Mouse (Mus musculus): ENCODE measurements around the gene Rbm20. TPM values are rescaled to one million over a fixed set of nuclear protein-coding genes. Genes with fewer than 3 reads are reported as not detected.
A peak's percentile ranks its signal among the peaks of the same experiment; 100 is the strongest.

The Rbm20 gene
- total RNA-seq, 2 experiments from 2014 or later = 75.3 to 75.4 TPM

DNA sequence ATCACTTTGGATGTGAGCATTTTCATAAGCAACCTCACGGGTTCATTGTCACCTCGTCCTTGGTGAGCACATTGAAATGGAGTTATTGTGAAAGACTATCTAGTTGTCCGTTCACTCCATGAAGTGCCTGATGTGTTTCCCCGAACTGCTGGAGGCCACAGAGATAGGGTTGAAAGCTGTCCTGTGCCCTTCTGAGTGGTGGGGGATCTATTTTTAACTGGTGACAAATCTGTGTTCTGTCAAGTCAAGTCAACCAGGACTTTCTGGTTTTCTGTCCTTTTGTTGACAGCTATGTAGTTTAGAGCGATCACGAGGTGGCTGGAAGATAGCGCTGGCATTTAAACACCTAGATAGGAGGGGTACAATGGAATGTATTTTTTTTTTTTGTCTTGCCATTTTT, 39.4 kb downstream of the Rbm20 start:
- DNase-seq (ENCODE audit: low spot score) = no peak

DNA sequence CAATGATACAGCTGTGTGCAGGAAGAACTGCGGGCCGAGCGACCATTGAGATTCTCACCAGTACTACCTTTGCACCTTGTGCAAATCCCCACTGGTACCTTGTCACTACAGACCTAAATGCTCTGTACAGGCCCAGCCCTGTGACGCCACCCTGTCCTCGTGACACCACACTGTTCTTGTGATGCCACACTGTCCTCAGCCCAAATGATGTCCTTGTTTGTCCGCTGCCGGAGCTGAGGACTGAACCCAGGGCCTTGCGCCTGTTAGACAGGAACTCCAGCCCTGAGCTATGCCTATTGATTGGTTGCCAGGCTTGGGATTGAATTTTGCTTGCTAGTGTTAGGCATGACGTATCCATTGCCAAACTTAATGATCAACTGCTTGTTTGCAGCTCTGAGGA, 40.3 kb downstream of the Rbm20 start:
- DNase-seq (ENCODE audit: low spot score) = no peak

DNA sequence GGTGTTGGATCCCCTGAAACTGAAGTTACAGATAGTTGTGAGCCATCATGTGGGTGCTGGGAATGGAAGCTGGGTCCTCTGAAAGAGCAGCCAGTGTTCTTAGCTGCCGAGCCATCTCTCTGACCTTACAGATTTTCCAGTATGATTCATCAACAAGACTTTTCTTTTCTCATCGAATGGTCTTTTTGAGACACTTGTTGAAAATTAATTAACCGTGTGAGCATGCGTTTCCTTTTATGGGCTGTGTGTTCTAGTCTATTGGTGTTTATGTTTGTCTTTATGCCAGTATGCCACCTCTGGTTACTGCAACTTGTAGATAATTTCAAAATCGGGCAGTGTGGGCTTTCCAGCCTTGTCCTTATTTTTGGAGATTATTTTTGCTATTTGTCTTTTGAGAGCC, 45.1 kb downstream of the Rbm20 start:
- DNase-seq (ENCODE audit: low spot score) = no peak

DNA sequence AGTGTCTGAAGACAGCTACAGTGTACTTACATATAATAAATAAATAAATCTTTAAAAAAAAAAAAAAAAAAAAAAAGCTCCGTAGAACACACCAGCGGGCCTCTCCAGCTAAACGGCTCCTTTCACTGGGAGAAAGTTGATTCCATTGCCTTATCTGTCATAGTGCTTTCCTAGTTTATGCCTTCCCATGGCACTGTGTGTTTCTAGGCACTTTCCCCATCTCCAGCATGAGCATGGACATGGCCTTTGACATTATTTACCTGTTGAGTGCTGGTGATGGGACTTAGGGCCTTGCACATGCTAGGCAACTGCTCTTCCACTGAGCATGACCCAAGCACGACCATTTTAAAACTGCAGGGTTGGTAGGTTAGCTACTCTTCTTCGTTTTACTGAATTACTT, 46.9 kb downstream of the Rbm20 start:
- no peak for DNase-seq (ENCODE audit: low spot score)

DNA sequence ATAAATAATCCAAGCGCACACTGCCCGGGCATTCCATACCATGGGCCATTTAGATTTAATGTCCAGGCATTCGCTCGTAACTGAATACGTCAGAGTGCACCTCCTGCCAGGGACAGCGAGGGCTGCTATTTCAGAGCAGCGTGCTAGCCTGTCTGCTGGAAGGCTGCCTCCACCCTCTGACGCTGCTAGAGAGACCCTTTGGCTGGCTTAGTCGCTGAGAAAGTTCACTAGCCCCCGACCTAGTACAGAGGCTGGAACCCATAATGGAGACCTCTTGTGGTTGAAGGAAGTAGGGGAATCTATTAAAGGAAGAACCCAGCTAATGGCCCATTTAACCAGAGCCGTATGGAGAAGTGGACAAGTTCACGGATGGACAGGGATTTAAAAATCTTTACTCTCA, 49.2 kb downstream of the Rbm20 start:
- DNase-seq (ENCODE audit: low spot score) = peak; percentile 84

DNA sequence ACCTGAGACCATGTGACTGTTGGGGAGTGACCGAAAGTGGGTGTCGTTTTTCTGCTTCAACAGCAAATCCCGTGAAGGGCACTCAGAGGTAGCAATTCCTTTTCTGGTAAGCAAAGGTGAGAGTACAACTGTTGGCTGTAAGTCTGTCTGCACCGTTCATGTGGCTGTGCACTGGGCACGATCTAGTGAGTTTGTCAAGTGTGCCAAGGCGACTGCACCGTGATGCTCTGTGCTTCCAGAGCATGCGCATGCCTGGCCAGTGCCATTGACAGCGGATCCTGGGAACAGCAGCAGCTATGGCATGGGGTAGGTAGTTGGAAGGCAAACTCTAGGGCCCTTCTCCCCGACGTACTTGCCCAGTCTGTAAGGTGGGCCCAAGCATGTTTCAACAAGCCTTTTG, 49.6 kb downstream of the Rbm20 start:
- DNase-seq (ENCODE audit: low spot score) = peak; percentile 53

DNA sequence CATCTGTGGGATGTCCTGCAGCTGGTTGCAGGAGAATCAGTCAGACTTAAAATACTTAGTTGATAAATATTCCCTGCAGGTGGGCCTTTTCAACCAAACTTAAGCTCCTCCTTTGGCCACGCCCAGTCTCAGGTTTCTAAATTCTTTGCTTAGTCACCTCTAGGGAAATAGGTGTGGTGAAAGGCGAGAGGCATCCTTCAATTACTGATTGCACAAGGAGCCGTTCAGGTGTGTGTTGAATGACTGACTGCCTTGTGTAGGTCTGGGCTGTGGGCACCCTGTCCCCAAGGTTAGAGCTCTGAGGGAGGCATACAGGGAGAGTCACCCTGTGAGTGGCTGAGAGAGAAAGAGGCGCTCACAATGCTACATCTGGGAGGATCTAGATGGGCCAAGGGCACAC, 50.2 kb downstream of the Rbm20 start:
- no peak for DNase-seq (ENCODE audit: low spot score)

DNA sequence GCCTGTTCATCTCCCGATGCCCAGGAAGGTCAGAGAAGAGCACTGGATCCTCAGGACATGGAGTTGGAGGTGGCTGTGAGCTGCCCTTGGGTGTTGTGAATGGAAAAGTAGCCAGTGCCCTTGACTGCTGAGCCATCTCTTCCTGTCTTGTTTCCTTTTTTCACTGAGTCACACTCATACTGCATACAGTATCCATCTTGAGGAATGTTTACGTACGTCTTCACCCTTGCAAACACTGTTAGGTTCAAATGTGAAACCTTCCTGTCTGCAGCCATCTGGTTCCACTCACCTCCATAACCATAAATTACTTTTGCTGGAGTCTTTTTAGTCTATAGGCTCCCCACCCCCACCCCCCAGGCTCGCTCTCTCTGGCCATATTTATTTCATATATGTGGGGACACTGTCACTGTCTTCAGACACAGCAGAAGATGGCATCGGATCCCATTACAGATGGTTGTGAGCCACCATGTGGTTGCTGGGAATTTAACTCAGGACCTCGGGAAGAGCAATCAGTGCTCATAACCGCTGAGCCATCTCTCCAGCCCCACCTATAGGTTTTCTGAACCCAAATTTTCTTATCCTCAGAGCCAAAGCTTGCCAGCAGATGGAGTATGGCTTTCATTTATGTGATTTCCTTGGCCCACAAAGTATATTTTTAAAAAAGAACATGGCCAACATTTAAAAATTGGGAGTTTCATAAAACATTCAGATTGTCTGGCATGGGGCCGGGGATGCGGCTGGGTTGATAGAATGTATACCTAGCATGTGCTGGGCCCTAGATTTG, 51.0 kb downstream of the Rbm20 start:
- DNase-seq (ENCODE audit: low spot score) = no peak

DNA sequence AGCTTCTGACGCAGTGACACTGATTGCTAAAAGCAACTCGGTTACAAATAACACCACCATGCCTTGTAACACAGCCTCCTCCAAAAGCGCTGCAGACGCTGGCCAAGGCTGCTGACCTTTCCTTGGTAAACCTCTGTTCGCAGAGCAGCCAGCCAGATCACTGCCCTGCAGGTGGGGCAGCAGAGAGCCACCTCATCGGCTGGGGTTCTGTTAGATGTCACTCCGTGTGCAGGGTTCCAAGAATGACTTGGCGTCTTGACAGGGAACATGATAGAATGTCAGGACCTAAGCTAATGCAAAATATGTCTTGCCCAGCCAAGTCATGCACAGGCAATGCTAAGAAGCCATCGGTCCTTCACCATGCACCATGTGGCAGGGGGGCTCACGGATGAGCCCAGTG, 52.8 kb downstream of the Rbm20 start:
- DNase-seq (ENCODE audit: low spot score) = peak; percentile 93

DNA sequence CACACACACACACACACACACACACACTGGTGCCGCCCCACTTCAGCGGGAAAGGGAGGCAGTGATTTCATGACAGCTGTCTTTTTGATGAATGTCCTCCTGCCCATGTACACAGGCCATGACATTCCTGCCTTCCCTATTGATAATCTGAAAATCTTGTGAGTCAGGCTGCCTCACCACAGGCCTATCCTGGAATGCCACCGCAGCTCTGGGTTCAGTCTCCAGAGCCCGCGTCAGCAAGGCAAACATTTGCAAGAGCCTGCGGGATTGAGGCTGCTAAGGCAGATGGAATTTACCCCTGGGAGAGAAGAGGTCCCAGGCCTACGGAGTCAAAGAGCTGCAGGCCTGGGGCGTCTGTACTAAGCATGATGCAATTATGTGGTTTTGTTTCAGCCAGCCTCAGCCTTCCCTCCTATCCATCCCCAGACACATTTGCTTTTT, 54.7 kb downstream of the Rbm20 start:
- DNase-seq (ENCODE audit: low spot score) = no peak

DNA sequence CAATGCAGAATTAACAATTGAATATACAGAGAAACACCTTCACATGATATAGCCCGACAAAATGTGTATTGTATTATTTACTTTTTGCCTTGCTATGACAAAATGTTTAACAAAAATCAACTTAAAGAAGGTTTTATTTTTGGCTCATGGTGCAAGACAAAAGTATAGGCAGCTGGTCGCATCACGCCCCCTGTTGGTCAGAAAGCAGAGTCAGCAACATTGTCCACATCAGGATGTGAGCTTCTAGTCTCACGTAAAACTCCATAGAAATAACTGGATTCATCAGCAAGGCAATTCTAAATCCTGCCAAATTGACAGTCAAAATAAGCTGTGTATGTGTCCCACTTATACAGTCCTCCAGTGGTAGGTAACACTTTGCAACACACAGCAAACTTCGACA, 57.7 kb downstream of the Rbm20 start:
- no peak for DNase-seq (ENCODE audit: low spot score)

DNA sequence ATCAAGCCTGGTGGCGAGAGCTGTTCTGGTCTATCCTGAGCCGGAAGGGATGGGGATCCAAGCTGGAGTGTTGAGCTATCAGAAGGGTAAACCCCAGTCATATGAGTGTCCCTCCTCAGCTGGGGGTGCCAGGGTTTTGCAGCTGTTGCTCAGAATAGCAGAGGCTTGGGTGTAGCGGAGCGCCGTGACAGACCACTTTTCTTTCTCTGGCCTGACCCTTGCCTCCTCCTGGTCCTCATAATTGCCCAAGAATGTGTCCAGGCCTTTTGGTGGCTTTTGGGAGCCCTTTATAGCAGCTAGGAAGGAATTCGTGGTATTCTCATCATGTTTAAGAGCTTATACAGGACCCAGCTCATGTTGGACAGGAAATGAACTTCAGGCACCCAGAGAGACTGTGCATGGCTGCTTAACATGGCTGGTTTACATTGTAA, 61.6 kb downstream of the Rbm20 start:
- no peak for DNase-seq (ENCODE audit: low spot score)

DNA sequence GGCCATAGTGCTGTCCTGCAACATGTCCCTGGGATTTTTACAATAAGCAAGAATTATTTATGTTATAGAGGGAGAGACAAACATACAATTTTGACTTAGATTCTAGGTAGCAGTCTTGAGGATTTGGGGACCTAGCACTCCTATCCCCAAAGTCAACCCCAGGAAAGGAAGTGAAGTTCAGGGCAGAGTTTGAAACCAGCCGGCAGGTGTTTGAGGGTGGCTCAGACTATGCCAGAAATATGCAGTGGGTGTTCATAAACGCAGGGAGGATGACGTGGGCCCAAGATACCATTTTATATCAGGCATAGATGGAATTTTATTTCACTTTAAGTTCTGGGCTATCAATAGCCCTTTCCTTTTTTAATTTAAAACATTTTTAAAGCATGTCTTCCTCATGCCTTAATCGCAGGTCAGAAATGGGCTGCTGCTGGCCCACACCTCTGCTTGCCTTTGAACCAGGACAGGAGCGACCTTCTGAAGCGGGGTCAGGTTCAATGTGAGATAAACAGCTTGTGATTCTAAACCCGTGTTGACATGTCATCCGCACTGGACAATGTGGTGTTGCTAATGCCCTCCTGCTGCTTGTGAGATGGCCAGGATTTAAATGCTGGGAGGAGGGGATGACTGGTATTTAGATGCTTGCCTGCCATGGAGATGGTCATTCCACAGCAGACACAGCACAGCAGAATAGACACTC, 62.6 kb downstream of the Rbm20 start:
- no peak for DNase-seq (ENCODE audit: low spot score)

DNA sequence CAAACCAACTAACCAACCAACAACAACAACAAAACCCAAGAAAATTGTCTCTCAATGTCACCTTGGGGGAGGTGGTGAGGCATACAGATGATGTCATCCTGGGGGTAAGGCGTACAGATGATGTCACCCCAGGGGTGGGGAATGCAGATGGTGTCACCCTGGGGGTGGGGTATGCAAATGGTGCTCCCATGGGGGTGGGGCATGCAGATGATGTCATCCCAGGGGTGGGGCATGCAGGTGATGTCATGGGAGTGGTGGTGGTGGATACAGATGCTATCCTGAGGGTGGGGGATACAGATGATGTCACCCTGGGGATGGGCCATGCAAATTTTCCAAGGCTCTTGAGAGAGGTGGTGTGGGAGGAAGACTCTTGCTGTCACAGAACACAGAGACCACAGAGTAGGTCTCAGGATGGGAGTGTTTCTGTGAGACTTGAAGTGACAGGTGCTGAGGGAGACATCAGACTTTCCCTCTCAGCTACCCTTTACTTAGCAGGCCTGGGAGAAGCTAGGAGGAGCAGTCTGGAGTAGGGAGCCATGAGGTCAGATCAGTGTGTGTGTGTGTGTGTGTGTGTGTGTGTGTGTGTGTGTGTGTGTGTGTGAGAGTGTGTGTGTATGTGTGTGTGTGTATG, 63.8 kb downstream of the Rbm20 start:
- DNase-seq (ENCODE audit: low spot score) = no peak

DNA sequence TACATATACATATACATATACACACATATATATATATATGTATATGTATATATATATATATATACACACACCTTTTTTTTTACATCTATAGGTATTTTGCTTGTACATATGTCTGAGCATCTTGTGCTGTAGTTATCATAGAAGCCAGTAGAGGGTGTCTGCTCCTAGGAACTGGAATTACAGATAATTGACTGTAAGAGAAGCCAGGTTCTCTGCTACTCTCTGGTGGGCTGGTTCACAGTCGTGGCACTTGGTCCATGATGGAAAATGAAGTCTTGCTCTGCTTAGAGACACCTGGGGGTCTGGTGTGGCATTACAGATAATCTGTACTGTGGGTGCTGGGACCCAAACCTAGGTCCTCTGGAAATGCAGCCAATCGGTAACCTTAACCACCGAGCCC, 64.8 kb downstream of the Rbm20 start:
- DNase-seq (ENCODE audit: low spot score) = no peak

DNA sequence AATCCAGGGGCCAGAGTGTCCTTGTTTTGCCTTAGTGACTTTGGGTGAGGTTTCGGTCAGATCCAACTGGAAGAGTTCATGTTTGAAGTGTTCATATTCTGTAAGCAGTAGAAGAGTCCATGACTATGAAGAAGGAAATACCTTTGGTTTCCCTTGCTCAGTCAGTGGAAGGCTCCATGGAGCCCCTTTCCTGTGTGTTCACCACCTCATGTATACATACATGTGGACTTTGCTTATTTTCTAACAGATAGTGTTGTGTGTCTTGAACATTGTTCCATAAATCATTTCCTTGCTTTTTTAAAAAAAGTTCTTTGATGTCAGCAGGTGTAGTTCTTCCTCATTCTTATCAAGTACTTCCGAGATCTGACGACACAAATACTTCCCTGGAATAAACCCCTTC, 68.2 kb downstream of the Rbm20 start:
- no peak for DNase-seq (ENCODE audit: low spot score)

DNA sequence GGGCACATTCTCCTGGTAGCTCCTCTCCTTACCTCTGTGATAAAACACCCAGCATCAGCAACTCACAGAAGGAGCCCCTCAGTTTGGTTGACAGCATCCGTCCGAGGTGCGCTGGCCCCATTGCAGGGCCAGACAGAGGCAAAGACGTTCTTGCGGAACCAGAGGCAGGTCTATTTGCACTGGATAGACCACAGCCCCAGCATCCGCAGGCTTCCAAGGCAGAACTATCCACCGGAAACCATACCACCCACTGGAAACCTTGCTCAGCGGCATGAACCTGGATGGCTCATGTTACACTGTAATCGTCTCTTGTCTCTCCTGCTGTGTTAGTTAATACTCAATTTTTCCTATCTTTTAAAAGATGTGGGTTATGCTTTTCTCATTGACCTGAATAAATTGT, 69.0 kb downstream of the Rbm20 start:
- DNase-seq (ENCODE audit: low spot score) = no peak

DNA sequence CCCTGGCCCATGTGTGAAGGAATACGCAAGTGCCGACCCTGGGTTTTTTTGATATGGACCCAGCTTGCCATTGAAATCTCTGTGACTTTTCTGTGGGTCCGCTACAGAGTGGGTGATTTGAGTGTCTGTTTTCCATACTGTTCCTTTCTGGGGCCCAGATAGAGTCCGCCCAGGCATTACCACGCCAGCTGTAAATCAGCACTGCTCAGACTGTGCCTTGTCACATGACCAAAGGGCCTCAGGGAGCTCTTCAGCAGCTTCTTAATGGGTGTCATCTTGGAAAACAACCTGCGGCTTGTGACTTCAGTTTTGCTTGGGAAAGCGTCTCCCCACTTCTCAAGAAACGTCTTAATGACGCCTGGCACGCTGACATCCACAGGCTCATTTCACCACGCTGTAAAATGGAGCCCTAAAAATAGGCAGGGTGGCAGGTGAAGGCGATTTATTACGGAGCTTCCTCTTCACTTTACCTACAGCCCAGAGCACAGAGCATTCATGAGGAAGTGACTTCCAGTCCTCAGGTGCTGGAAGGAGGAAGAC, 71.2 kb downstream of the Rbm20 start:
- peak; percentile 82 for DNase-seq (ENCODE audit: low spot score)

DNA sequence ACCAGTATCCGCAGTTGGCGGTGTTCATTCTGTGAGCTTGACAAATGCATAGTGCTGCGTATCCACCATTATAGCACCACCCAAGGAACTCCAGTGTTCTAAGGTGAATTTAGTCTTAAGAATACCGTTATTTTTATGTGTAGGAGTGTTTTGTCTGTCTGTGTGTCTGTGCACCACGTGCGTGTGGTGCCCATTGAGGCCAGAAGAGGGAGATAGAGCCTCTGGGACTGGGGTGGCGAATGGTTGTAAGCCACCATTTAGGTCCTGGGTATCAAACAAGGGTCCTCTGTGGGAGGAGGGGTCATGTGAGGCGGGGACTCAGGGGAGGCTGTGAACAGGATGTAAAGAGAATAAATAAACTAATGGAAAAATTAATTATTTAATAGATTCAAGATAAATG, 72.2 kb downstream of the Rbm20 start:
- no peak for DNase-seq (ENCODE audit: low spot score)

DNA sequence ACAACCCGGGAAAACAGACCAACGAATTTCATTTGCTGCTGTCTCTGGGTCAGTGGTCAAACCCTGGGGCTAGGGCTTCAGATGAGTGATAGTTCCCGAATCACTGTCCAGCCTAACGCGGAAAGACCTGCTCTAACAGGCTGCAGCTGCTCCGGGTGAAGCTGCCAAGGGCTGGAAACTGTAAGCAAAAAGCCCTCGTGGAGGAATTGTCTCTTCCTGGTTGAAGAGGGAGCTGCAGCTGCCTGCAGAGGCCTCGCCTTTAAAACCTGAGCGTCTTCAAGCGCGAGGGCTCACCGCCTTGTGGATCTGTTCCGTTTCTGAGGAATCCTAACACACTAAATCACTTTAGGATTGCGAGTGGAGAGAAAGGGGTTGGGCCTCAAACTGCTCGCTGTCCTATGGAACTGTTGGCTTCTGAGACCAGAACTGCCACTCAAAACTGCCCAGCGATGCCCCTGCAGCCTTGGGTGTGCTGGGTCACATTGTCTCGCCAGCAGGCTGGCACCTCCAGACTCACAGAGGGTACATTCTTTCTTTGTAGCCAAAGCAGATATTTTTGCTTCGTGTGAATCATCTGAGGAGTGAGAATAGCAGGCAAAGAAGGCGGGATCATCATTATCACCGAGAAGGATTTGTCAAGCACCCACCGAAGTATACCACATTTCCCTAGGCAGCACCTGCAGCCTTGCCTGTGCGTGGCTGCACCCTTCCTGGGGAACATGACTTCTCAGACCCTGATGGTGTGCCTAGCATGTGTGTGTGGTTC, 74.5 kb downstream of the Rbm20 start:
- DNase-seq (ENCODE audit: low spot score) = peak; percentile 62

DNA sequence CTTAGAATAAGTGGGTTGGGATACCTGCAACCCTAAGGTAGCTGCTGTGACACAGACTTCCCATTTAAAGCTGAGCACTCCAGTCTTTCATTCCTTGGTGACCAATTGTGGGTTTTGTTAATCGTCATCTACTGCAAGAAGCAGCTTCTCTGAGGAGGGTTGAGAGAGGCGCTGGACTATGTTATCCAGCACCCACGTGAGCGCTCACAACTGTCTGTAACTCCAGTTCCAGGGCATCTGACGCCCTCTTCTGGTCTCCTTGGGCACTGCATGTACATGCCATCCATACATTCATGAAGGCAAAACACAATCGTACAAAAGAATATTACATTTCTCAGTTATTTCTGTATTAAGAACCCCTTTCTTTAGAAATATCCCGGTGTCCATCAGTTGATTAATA, 75.9 kb downstream of the Rbm20 start:
- DNase-seq (ENCODE audit: low spot score) = no peak

DNA sequence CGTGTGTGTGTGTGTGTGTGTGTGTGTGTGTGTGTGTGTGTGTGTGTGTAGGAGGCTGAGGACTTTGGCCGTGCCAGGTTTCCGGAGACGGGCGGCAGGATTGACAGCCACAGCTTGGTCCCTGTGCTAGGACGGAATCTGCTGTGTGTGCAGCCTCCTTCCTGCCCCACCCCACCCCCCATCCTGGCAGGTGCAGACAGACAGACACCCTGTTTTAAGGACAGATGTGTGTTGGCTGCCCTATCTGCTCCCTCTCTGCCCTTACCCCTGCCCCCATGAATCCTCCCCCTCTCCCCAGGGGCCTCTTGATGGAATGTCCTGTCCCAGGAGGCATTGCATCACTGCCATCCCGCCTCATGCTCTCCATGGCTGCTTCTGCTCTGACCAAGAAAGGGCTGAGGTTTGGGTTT, 77.3 kb downstream of the Rbm20 start:
- peak; percentile 84 for DNase-seq (ENCODE audit: low spot score)
